Mouse (Mus musculus) spleen, postnatal 36 days (tissue): Measurements from ENCODE around the gene Chsy1.

Source experiments
- DNase-seq, 2 experiments: peaks; one replicate each; pipeline ENCODE4 v3.0.0; 2022; ENCODE audit warnings: low spot score in 2 of 2, mixed read lengths in 1 of 2

The Chsy1 gene

DNA sequence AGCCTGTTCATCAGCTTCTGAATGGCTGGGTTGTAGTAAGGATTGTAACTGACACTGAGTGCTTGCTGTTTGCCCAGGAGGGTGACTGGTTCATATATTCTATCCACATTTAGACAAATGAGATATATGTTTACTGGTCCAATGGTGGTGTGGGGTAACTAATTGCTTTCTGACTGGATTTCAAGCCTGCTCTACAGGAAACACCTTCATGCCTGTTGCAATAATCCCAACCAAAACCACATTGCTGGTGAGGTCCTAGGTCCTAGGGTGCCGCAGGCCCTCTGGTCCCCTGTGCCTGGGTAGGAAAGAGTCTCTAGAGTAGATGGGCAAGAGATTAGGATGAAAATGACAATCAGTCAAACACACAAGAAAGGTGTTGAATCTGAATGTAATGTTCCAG is 103.6 kb downstream of the Chsy1 start:
- DNase-seq = no peak

DNA sequence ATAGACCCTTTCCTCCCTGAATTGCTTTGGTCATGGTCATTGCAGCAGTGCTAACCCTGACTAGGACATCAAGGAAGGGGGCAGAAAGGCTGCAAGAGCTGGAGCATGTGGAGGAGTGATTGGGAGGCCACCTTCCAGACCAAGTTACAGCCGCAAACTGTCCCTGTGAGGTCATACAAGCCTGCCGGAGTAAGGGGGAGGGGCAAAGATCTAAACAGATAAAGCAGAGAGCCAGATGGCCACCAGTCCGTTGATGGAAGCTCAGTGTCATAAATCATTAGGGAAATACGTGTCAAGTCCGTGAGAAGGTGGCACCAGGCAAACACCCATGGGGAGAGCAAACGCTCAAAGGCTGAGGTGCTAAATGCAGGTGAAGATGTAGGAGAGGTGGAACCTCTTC is 105.2 kb downstream of the Chsy1 start:
- DNase-seq = no peak

DNA sequence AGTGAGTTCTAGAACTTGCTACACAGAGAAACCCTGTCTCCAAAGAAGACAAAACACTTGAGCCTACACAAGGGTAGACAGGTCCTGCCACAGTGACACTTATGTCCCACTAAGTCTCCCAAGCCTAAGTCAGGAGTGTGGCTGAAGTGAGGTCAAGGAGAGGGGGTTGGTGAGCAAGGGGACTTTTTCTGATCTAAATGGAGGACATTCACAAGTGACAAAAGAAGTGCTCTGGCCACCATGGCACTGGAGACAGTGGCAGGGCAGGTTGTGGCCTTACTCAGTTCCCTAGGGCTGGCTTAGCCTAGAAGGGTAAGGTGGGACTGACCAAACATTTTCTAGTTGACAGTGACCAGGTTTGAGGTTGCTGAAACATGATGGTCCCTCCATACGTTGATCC is 106.6 kb downstream of the Chsy1 start:
- no peak for DNase-seq

DNA sequence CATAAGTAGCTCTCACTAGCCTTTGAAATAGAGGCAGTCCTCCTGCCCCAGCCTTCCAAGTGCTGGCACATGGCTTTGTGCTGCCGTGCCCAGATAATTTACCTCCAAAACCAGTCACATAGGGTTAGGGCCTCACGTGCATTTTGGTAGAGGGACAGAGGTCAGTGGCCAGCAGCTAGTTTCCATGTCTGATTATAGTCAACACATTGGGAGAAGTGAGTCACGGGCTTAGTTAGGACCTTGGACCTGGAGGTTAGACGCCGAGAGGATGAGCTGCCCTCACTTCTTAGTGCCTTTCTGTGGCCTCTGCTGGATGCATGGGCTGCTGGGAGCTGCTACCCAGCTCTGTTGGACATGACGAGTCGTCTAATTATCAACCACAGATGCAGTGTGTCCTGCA is 107.7 kb downstream of the Chsy1 start:
- no peak for DNase-seq

DNA sequence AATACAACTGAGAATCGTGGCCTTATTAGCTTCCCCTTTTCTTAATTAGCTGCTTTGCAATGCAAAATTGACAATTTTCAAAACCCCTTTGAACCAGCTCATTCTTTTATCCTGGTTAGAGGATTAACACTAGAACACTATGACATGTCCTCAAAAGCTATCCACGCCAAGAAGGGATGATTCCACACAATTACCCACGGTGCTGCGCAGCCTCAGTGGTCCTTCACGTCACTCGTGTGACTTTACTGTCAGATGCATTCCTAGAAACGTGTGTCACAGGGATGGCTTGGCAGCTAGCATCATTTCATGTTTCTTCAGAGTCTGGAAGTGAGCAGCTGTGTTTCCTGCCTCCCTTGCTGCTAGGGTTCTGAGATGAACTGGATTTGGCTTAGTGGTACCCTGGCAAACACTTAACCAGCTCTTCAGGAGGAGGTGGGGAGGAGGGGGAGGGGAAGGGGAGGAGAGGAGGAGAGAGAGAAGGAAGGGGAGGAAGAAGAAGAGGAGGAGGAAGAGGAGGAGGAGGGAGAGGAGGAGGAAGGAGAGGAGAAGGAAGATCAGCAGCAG is 108.3 kb downstream of the Chsy1 start:
- DNase-seq = no peak

- DNase-seq = no peak
These were observed 109.1 kb downstream of the Chsy1 start for GRCm38 (mm10) chr7:66218193-66219014.

DNA sequence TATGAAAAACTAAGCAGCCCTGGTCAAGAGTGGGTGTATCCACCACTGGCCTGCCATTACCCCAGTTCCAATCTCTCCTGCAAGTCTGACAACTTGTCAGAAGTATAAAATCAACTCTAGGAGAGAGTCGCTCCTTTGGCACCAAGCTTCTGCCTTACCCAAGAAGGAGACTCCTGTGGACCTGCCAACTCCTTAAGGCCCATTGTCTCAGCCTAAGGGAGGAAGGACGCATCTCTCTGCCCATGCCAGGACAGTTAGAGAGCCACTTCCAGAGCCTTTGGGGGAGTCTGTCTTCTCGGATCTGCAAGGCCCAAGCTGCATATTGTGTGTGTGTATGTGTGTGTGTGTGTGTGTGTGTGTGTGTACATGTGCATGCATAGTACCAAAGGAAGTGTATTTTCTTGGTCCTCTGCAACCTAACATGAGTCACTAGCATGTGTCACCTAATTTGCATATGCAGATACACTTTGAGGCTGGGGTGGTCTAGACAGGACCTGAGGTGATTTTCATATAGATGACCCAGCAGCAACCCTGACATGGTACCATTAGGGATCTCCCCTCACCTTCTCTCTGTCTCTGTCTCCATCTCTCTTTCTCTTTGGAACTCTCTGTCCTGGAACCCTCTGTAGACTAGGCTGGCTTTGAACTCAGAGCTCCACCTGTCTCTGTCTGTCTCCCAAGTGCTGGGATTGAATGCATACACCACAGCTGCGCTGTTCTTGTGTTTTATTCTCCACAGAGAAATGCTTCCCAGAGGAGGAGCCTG is 109.9 kb downstream of the Chsy1 start:
- no peak for DNase-seq

GRCm38 (mm10) chr7:66219794-66220227 is 110.5 kb downstream of the Chsy1 start:
- DNase-seq = no peak

- no peak for DNase-seq
These were observed 113.3 kb downstream of the Chsy1 start for GRCm38 (mm10) chr7:66222621-66223091.
